Mouse (Mus musculus): ENCODE data around the gene Hist1h2ai. TPM values are rescaled to one million over a fixed set of nuclear protein-coding genes. Genes with fewer than 3 reads are reported as not detected.

Hist1h2ai gene
- total RNA-seq, 2 experiments from 2014 or later: 51.5 to 150 TPM

- intact Hi-C loops (cut with DNase I): no loop called here
- no peak for DNase-seq
Observed at GRCm38 (mm10) chr13:21722993-21723836, 7.0 kb downstream of the Hist1h2ai start.

- DNase-seq: no peak
Observed at GRCm38 (mm10) chr13:21727948-21728572, 11.8 kb downstream of the Hist1h2ai start.

GRCm38 (mm10) chr13:21729544-21729943 lies 13.3 kb downstream of the Hist1h2ai start:
- intact Hi-C loops (cut with DNase I): no loop called here

More at GRCm38 (mm10) chr13:21727948-21728572, 11.8 kb downstream of the Hist1h2ai start:
- intact Hi-C loops (cut with DNase I): no loop called here

GRCm38 (mm10) chr13:21733466-21733865 lies 17.2 kb downstream of the Hist1h2ai start:
- DNase-seq: no peak
- intact Hi-C loops (cut with DNase I): loop anchor here (5.0 kb wide), 1 partner anchor 1889 kb away; the partner anchor contains the start of genes Hist1h1e and Hist1h2be

More at GRCm38 (mm10) chr13:21729544-21729943, 13.3 kb downstream of the Hist1h2ai start:
- no peak for DNase-seq

GRCm38 (mm10) chr13:21734010-21734905 lies 18.0 kb downstream of the Hist1h2ai start:
- intact Hi-C loops (cut with DNase I): loop anchor here (1.0 to 5.0 kb wide), 3 partner anchors 16 to 1888 kb away; partner anchors contain the start of genes Hist1h1e, Hist1h2be and Hist1h4k
- peak; percentile 67 to 88 for DNase-seq

- intact Hi-C loops (cut with DNase I): loop anchor here (1.0 to 5.0 kb wide), 3 partner anchors 15 to 1887 kb away; partner anchors contain the start of genes Hist1h1e, Hist1h2be and Hist1h4k
- peak; percentile 66 to 76 for DNase-seq
Observed at GRCm38 (mm10) chr13:21734906-21735767, 18.9 kb downstream of the Hist1h2ai start, which contains the start of gene Hist1h4j. Gene Hist1h4j, plus strand, starts transcription at chr13:21735064.

- intact Hi-C loops (cut with DNase I): no loop called here
- DNase-seq: no peak
Observed at GRCm38 (mm10) chr13:21745006-21745405, 28.8 kb downstream of the Hist1h2ai start.

GRCm38 (mm10) chr13:21749387-21750158 lies 33.4 kb downstream of the Hist1h2ai start:
- DNase-seq: no peak
- intact Hi-C loops (cut with DNase I): loop anchor here (1.0 to 10.0 kb wide), 2 partner anchors 15 to 1835 kb away; partner anchors contain the start of gene Hist1h4d

- intact Hi-C loops (cut with DNase I): loop anchor here (1.0 to 10.0 kb wide), 2 partner anchors 16 to 1834 kb away; partner anchors contain the start of gene Hist1h4d
- DNase-seq: peak; percentile 88 to 93
Observed at GRCm38 (mm10) chr13:21750159-21751017, 34.2 kb downstream of the Hist1h2ai start, which contains the start of gene Hist1h4k. Gene Hist1h4k, minus strand, starts transcription at chr13:21750505.

- no peak for DNase-seq
- intact Hi-C loops (cut with DNase I): loop anchor here (10.0 kb wide), 1 partner anchor 1833 kb away; the partner anchor contains the start of gene Hist1h4d
Observed at GRCm38 (mm10) chr13:21751417-21751816, 35.2 kb downstream of the Hist1h2ai start.

- no peak for DNase-seq
- intact Hi-C loops (cut with DNase I): loop anchor here (2.0 to 10.0 kb wide), 2 partner anchors 27 to 1833 kb away; partner anchors contain the start of gene Hist1h4d
Observed at GRCm38 (mm10) chr13:21751827-21752226, 35.6 kb downstream of the Hist1h2ai start.

GRCm38 (mm10) chr13:21752356-21752755 lies 36.1 kb downstream of the Hist1h2ai start:
- intact Hi-C loops (cut with DNase I): loop anchor here (2.0 to 10.0 kb wide), 2 partner anchors 26 to 1832 kb away; partner anchors contain the start of gene Hist1h4d
- no peak for DNase-seq

GRCm38 (mm10) chr13:21753051-21753523 lies 36.9 kb downstream of the Hist1h2ai start:
- DNase-seq: no peak
- intact Hi-C loops (cut with DNase I): loop anchor here (2.0 to 10.0 kb wide), 2 partner anchors 26 to 1832 kb away; partner anchors contain the start of gene Hist1h4d

GRCm38 (mm10) chr13:21753524-21754285 lies 37.5 kb downstream of the Hist1h2ai start, which contains the start of the genes Hist1h2ak and Hist1h2bn:
Gene Hist1h2ak, minus strand, starts transcription at chr13:21753827.
Gene Hist1h2bn, plus strand, starts transcription at chr13:21754123.
- intact Hi-C loops (cut with DNase I): loop anchor here (2.0 to 10.0 kb wide), 2 partner anchors 25 to 1831 kb away; partner anchors contain the start of gene Hist1h4d
- peak; percentile 44 to 52 for DNase-seq

- intact Hi-C loops (cut with DNase I): loop anchor here (10.0 kb wide), 1 partner anchor 1830 kb away; the partner anchor contains the start of gene Hist1h4d
- peak in 1 of 2 experiments; percentile 37 for DNase-seq
Observed at GRCm38 (mm10) chr13:21754294-21755001, 38.2 kb downstream of the Hist1h2ai start.
